Mouse (Mus musculus) CD4-positive, CD25-positive, alpha-beta regulatory T cell, adult 4 months (primary cell): ENCODE results near the gene Sh3gl1. TPM values are rescaled to one million over a fixed set of nuclear protein-coding genes. Genes with fewer than 3 reads are reported as not detected.
A peak's percentile ranks its signal among the peaks of the same experiment; 100 is the strongest.

ENCODE experiments used
- ATAC-seq: one replicate; pipeline ENCODE4 v1.8.0; 2017
- polyA plus RNA-seq, 2 experiments: library from polyadenylated mRNA; unstranded; fragments of 100-300 nt; shearing (Covaris generic); gene quantifications; one replicate each; pipeline ENCODE4 v1.2.1; 2017

Sh3gl1 gene
- polyA plus RNA-seq, 2 experiments from 2014 or later, result 93.7 to 110 TPM

DNA sequence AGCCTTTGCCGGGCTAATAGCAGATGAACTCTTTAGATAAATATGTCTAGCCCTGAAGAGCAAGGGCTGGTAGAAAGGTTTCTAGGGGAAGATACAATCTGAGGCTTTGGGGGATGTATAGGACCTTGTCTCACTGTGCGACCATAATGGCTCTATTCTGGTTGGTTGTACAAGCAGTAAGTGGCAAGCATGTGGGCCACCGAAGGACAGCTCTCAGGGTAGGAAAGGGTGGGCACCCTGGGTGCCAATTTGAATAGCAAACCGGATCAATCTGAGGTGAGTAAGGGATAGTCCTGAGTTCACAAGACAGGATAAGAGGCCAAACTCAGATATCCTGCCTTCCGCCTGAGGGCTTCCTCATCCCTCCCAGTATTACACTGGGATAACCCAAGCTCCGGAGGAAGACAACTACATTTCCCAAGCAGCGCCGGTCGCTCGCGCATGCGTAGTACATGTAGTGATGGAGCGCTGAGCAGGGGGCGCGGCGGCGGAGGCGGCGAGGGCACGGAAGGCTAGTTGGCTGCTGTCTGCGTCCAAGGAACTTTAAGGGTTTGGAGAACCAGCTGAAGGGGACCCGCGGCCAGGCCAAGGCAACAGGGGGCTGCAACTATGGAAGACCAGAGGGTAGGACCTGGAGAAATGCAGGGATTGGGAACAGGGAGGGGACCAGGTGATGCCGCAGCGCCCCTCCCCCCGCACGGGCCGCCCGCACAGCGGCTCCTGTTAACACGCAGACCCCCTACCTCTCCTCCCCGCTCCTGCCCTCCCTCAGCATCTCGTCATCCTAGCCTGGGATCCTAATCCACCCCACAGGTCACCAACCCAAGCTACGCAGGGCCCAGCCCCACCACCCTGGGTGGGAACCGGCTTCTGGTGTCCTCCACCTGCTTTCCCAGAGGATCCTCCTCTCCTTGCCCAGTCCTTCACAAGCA, 50.1 kb downstream of the Sh3gl1 start, which contains the start of gene Fsd1:
TSS of gene Fsd1 (plus strand) at position 480 of the 932 bp plus-strand sequence.
- ATAC-seq, result no peak

DNA sequence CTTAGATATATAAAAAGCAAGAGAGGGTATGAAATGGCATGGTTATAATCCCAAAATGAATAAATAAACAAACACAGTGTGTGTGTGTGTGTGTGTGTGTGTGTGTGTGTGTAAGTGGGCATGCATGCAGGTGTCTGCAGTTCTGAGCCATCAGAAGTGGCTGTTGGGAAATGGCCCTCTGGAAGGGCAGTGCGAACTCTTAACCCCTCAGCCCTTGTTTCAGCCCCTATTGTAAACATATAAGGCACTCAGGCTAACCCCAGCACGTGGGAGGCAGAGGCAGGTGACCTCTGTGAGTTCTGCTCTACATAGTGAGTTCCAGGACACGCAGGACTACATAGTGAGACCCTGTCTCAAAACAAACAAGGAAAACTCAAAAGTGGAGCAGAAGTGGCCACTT, 59.1 kb downstream of the Sh3gl1 start:
- no peak for ATAC-seq

DNA sequence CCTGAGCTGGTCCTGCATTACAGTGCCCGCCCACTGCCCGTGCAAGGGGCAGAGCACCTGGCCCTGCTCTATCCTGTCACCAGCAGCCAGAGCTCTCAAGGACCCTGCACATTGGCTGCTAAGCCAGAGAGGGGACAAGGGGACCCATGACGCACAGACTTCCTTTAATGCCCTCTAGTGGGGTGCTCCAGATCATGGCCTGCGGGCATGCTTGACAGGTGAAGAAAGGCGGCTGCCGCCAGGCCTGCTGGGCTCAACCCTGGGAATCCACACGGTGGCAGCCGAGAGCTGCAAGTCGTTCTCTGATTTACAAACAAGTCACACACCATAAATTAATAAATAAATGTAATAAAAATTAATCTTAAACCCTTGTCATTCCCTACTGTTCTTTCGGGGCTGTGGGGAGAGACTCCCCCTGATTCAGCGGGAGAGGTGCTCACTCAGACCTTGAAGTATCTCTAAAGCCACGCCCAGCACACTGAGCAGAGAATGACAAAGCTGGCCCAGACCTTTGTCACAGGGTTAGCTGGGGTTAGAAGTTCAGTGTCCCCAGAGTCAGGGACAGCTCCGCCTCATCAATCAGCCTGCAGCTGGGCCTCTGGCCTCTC, 60.1 kb downstream of the Sh3gl1 start:
- peak; percentile 94 for ATAC-seq

DNA sequence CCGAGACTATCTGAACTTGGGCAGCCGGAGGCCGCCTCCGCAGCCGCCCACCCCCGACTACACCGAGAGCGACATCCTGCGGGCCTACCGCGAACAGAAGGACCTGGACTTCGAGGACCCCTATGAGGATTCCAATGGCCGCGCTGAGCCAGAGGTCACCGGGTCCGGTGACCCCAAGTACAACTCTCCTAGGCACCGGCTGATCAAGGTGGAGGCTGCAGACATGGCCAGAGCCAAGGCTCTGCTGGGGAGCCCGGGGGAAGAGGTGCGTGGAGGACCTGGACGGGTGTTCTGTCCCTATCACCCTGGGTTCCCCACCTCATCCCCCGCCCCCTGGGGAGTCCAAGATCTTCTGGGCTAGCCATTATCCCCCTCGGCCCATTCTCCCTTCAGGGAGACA, 65.0 kb downstream of the Sh3gl1 start:
- ATAC-seq, result no peak

DNA sequence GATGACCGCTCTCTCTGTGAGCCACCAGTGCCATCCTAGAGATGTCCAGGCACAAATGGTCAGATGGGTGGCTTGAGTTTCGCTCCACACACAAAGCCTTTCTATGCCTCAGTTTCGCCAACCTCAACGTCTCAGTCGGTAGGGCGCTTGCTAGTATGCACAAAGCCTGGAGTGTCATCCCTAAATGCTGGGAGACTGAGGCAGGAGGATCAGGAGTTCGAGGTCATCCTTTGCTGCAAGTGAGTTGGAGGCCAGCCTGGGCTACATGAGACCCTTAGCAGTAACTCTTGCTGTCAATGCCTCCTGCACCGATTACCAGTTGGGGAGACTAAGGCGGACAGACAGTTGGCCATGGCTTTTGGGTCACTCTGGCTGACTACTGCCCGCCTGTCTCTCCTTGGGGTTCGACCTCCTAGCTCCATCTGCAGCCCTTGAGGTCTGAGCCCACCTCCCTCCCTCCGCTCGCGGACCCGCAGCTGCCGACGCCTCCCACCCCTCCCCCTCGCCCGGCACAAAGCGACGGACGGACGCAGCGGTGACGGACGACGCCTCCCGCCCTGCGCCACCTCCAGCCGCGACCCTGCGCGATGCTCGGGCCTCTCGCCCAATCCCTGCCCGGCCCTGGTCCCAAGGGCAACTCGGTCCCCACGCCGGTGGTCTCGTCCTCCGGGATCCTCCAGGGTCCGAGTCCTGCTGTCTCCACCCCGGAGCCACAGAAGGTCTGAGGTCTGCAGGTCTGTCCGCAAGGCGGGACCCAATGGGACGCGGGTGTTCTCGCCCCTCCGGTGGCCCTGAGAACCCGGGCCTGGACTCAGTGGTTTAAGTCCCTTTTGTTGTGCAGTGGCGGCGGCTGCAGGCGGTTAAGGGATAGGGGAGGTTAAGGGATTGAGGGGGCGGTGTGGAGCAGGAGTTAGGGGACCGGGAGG, 66.2 kb downstream of the Sh3gl1 start, which contains the start of gene Shd:
TSS of gene Shd (plus strand) at position 502 of the 926 bp plus-strand sequence.
- ATAC-seq, result no peak

DNA sequence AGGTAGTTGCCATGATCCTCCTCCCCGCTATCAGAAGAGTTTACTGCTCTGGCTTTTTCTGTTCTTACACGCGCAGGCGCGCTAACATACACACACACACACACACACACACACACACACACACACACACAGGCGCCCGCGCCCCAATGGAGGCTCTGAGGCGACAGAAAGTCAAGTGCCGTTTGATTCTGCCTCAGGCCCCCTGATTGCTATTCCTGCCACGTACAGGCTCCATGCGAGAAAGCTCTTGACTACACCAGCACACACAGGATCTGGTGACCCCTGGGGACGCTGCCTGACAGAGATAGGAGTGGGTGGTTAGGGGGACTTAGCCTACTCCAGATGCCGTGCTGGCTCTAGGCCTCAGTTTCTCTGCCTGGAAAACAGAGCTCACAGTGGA, 66.9 kb downstream of the Sh3gl1 start:
- no peak for ATAC-seq

DNA sequence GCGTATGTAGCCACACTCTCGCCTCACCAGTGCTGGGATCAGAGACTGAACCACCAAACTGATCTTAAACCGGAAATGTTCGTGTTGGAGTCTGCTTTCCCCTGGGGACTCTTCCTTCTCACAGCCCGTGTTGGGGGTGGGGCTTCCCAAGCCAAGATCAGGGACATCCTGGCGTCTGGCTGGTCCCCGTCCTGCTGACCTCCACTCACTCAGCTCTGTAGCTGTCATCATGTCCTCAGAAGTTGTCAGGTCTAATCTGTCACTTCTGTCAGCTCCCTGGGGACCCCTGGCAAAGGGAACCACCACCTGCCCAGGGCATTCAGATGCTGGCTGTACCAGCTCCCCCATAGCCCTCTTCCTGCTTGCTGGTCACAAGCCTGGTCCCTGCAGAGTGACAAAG, 68.2 kb downstream of the Sh3gl1 start:
- ATAC-seq, result no peak

DNA sequence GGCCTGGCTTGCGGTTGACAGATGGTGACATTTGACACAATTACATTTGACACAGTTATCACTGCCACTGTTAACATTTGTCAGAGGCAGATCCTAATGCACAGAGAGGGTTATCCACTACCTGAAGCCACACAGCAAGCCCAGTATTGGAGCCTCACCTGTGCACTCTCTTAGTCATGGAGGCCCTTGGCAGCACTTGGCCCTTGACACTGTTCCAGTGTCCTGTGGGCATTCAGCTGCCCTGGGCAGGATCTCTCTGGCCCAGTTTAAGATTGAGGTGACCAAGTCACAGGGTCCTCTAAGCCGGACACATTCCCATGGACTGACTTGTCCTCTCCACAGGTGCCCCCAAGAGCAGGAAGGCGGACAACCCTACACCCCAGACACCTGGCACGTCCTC, 69.2 kb downstream of the Sh3gl1 start:
- no peak for ATAC-seq

Other genes with a start within 250 kb of the Sh3gl1 start
- 10 to 100 TPM; 21.2 to 22.6 TPM for gene Zfp119a, start 157.7 kb downstream of the Sh3gl1 start, polyA plus RNA-seq
- 10 to 100 TPM; 29.3 to 31.1 TPM for gene Zfp959, start 144.5 kb downstream of the Sh3gl1 start, polyA plus RNA-seq
- gene Zfp119b, start 87.1 kb downstream of the Sh3gl1 start, polyA plus RNA-seq, result 10 to 100 TPM; 14.3 to 16.2 TPM
- 10 to 100 TPM; 48.6 to 79.8 TPM for gene Ebi3, start 84.0 kb downstream of the Sh3gl1 start, polyA plus RNA-seq
- 10 to 100 TPM; 28.2 to 43.3 TPM for gene Yju2, start 77.5 kb downstream of the Sh3gl1 start, polyA plus RNA-seq
- gene Shd, start 66.2 kb downstream of the Sh3gl1 start, polyA plus RNA-seq, result not detected
- under 1 TPM in 1 of 2 experiments, not detected in 1; 0.47 TPM for gene Fsd1, start 50.1 kb downstream of the Sh3gl1 start, polyA plus RNA-seq
- gene Stap2, start 31.1 kb downstream of the Sh3gl1 start, polyA plus RNA-seq, result under 1 TPM in 1 of 2 experiments, not detected in 1; 0.70 TPM
- gene Mpnd, start 30.9 kb downstream of the Sh3gl1 start, polyA plus RNA-seq, result 10 to 100 TPM in 1 of 2 experiments, 1 to 10 TPM in 1; 9.2 to 13.7 TPM
- gene Chaf1a, start 3.8 kb upstream of the Sh3gl1 start, polyA plus RNA-seq, result 1 to 10 TPM in 1 of 2 experiments, under 1 TPM in 1; 0.51 to 1.0 TPM
- gene Ubxn6, start 38.4 kb upstream of the Sh3gl1 start, polyA plus RNA-seq, result 10 to 100 TPM; 35.0 to 41.5 TPM
- gene Hdgfl2, start 43.0 kb upstream of the Sh3gl1 start, polyA plus RNA-seq, result 10 to 100 TPM; 39.4 to 58.4 TPM
- gene Plin4, start 73.2 kb upstream of the Sh3gl1 start, polyA plus RNA-seq, result not detected
- gene Plin5, start 81.0 kb upstream of the Sh3gl1 start, polyA plus RNA-seq, result not detected
- not detected for gene Lrg1, start 85.4 kb upstream of the Sh3gl1 start, polyA plus RNA-seq
- not detected for gene Sema6b, start 103.7 kb upstream of the Sh3gl1 start, polyA plus RNA-seq
- gene Tnfaip8l1, start 125.8 kb upstream of the Sh3gl1 start, polyA plus RNA-seq, result 10 to 100 TPM; 30.3 to 43.4 TPM
- gene Mydgf, start 147.3 kb upstream of the Sh3gl1 start, polyA plus RNA-seq, result 10 to 100 TPM; 58.9 to 59.6 TPM
- 10 to 100 TPM; 17.8 to 21.0 TPM for gene Dpp9, start 182.3 kb upstream of the Sh3gl1 start, polyA plus RNA-seq
- 1 to 10 TPM; 4.4 to 5.5 TPM for gene Fem1a, start 220.2 kb upstream of the Sh3gl1 start, polyA plus RNA-seq
- 10 to 100 TPM in 1 of 2 experiments, 1 to 10 TPM in 1; 8.9 to 11.6 TPM for gene Ticam1, start 240.2 kb upstream of the Sh3gl1 start, polyA plus RNA-seq